Mouse (Mus musculus) forebrain, embryonic 15.5 days (tissue): ENCODE results near the gene Tex2. TPM values are rescaled to one million over a fixed set of nuclear protein-coding genes. Genes with fewer than 3 reads are reported as not detected.

ENCODE experiments used
- ATAC-seq: fragments of 200-750 bp; cut with Nextera tagmentation; replicated peaks from 2 replicates; pipeline ENCODE4 v1.8.0; 2017; ENCODE audit warnings: mild to moderate bottlenecking, moderate TSS enrichment, moderate library complexity
- H3K27ac ChIP-seq: fragments of 300-500 bp; sonication (generic); replicated peaks from 2 replicates; pipeline ENCODE4 v1.5.1; 2015; ENCODE audit warnings: mild to moderate bottlenecking, inconsistent platforms
- H3K27me3 ChIP-seq: fragments of 300-500 bp; sonication (generic); 2 replicates; pipeline ENCODE4 v1.6.1; 2015; ENCODE audit warnings: inconsistent platforms
- H3K36me3 ChIP-seq: fragments of 300-500 bp; sonication (generic); 2 replicates; pipeline ENCODE4 v1.6.1; 2015; ENCODE audit warnings: mild to moderate bottlenecking, inconsistent platforms
- H3K4me1 ChIP-seq: fragments of 300-500 bp; sonication (generic); 2 replicates; pipeline ENCODE4 v1.6.1; 2015; ENCODE audit warnings: inconsistent platforms
- H3K4me2 ChIP-seq: fragments of 300-500 bp; sonication (generic); replicated peaks from 2 replicates; pipeline ENCODE4 v1.6.1; 2015; ENCODE audit warnings: mild to moderate bottlenecking, inconsistent platforms
- H3K4me3 ChIP-seq: fragments of 300-500 bp; sonication (generic); 2 replicates; pipeline ENCODE4 v1.5.1; 2015; ENCODE audit warnings: mild to moderate bottlenecking, inconsistent platforms
- H3K9ac ChIP-seq: fragments of 300-500 bp; sonication (generic); replicated peaks from 2 replicates; pipeline ENCODE4 v1.6.1; 2015; ENCODE audit warnings: mild to moderate bottlenecking, inconsistent platforms
- H3K9me3 ChIP-seq: fragments of 300-500 bp; sonication (generic); 2 replicates; pipeline ENCODE4 v1.6.1; 2016; ENCODE audit warnings: inconsistent platforms
- WGBS: fragments of 180-500 bp; shearing (Covaris S2); methylation state at CpG from one replicate; pipeline ENCODE4 v1.1.7; 2015; ENCODE audit warnings: mixed read lengths; 5-methylcytosine and 5-hydroxymethylcytosine counted together
- polyA plus RNA-seq: library from polyadenylated mRNA; unstranded; fragments of >200 nt; fragmentation: Nextera tagmentation; extraction: Ambion mirVana; gene quantifications from 2 replicates; pipeline ENCODE4 v1.2.1, GENCODE M21; 2015

Tex2 gene
- polyA plus RNA-seq, 1 experiment from 2014 or later, result 15.2 TPM

GRCm38 (mm10) chr11:106529786-106530185 lies 83.4 kb downstream of the Tex2 start:
- H3K9ac ChIP-seq, result no peak overlapping the region
- no peaks in the 10 kb centered on the region for H3K27me3 ChIP-seq
- H3K9me3 ChIP-seq, result no peaks in the 10 kb centered on the region
- 85% methylated on average over 5 of the region's 5 CpGs for WGBS
- no peaks in the 10 kb centered on the region for H3K4me1 ChIP-seq
- no peak overlapping the region for H3K27ac ChIP-seq
- H3K4me2 ChIP-seq, result no peak overlapping the region
- no peak overlapping the region for H3K4me3 ChIP-seq
- no peak for ATAC-seq
- peaks cover 6% of the 10 kb centered on the region; the same call in 1 of the 2 replicates for H3K36me3 ChIP-seq

GRCm38 (mm10) chr11:106529113-106529512 lies 84.1 kb downstream of the Tex2 start:
- Histone ChIP-seq H3K9me3 (no peaks in the 10 kb centered on the region), H3K27ac (no peak overlapping the region), H3K4me2 (no peak overlapping the region), H3K9ac (no peak overlapping the region), H3K4me1 (no peaks in the 10 kb centered on the region), H3K36me3 (peaks cover 6% of the 10 kb centered on the region; the same call in 1 of the 2 replicates), H3K4me3 (no peak overlapping the region), H3K27me3 (no peaks in the 10 kb centered on the region)
- WGBS, result 64% methylated on average over 4 of the region's 4 CpGs
- no peak for ATAC-seq

GRCm38 (mm10) chr11:106527926-106528325 lies 85.3 kb downstream of the Tex2 start:
- Histone ChIP-seq H3K4me1 (no peaks in the 10 kb centered on the region), H3K36me3 (peaks cover 6% of the 10 kb centered on the region; the same call in 1 of the 2 replicates), H3K27me3 (no peaks in the 10 kb centered on the region), H3K4me2 (no peak overlapping the region), H3K4me3 (no peak overlapping the region), H3K9me3 (no peaks in the 10 kb centered on the region), H3K27ac (no peak overlapping the region), H3K9ac (no peak overlapping the region)
- no peak for ATAC-seq
- 25% methylated on average over 1 of the region's 1 CpGs for WGBS

GRCm38 (mm10) chr11:106527147-106527821 lies 85.9 kb downstream of the Tex2 start:
- H3K4me3 ChIP-seq, result no peak overlapping the region
- H3K27me3 ChIP-seq, result no peaks in the 10 kb centered on the region
- no peak overlapping the region for H3K27ac ChIP-seq
- H3K36me3 ChIP-seq, result peaks cover 6% of the 10 kb centered on the region; the same call in 1 of the 2 replicates
- no peak overlapping the region for H3K4me2 ChIP-seq
- H3K4me1 ChIP-seq, result no peaks in the 10 kb centered on the region
- H3K9ac ChIP-seq, result no peak overlapping the region
- 42% methylated on average over 10 of the region's 10 CpGs for WGBS
- no peaks in the 10 kb centered on the region for H3K9me3 ChIP-seq
- no peak for ATAC-seq

GRCm38 (mm10) chr11:106522538-106522937 lies 90.7 kb downstream of the Tex2 start:
- Histone ChIP-seq H3K27ac (no peak overlapping the region), H3K9ac (no peak overlapping the region), H3K27me3 (no peaks in the 10 kb centered on the region), H3K4me2 (no peak overlapping the region), H3K9me3 (no peaks in the 10 kb centered on the region), H3K36me3 (no peaks in the 10 kb centered on the region), H3K4me3 (no peak overlapping the region), H3K4me1 (peaks cover 11% of the 10 kb centered on the region; the same call in 1 of the 2 replicates)
- no peak for ATAC-seq
- WGBS, result 40% methylated on average over 3 of the region's 3 CpGs

- Histone ChIP-seq H3K36me3 (no peaks in the 10 kb centered on the region), H3K27ac (no peak overlapping the region), H3K27me3 (no peaks in the 10 kb centered on the region), H3K9me3 (no peaks in the 10 kb centered on the region), H3K4me3 (no peak overlapping the region), H3K4me2 (no peak overlapping the region), H3K9ac (no peak overlapping the region), H3K4me1 (peaks cover 11% of the 10 kb centered on the region; the same call in 1 of the 2 replicates)
- WGBS, result 36% methylated on average over 4 of the region's 4 CpGs
- no peak for ATAC-seq
Observed at GRCm38 (mm10) chr11:106521612-106522011, 91.6 kb downstream of the Tex2 start.

GRCm38 (mm10) chr11:106520404-106520803 lies 92.8 kb downstream of the Tex2 start:
- no peak overlapping the region for H3K9ac ChIP-seq
- H3K27ac ChIP-seq, result no peak overlapping the region
- H3K27me3 ChIP-seq, result no peaks in the 10 kb centered on the region
- H3K36me3 ChIP-seq, result no peaks in the 10 kb centered on the region
- WGBS, result 17% methylated on average over 3 of the region's 3 CpGs
- H3K9me3 ChIP-seq, result no peaks in the 10 kb centered on the region
- no peak overlapping the region for H3K4me3 ChIP-seq
- no peak overlapping the region for H3K4me2 ChIP-seq
- peaks cover 11% of the 10 kb centered on the region; the same call in 1 of the 2 replicates for H3K4me1 ChIP-seq
- no peak for ATAC-seq

GRCm38 (mm10) chr11:106519519-106519918 lies 93.7 kb downstream of the Tex2 start:
- Histone ChIP-seq H3K27me3 (no peaks in the 10 kb centered on the region), H3K4me1 (peaks cover 11% of the 10 kb centered on the region; the same call in 1 of the 2 replicates), H3K4me2 (no peak overlapping the region), H3K9ac (no peak overlapping the region), H3K27ac (no peak overlapping the region), H3K36me3 (no peaks in the 10 kb centered on the region), H3K9me3 (no peaks in the 10 kb centered on the region), H3K4me3 (no peak overlapping the region)
- WGBS, result 48% methylated on average over 4 of the region's 4 CpGs
- ATAC-seq, result no peak

- Histone ChIP-seq H3K27me3 (no peaks in the 10 kb centered on the region), H3K4me1 (peaks cover 11% of the 10 kb centered on the region; the same call in 1 of the 2 replicates), H3K27ac (no peak overlapping the region), H3K4me3 (no peak overlapping the region), H3K9ac (no peak overlapping the region), H3K9me3 (no peaks in the 10 kb centered on the region), H3K4me2 (no peak overlapping the region), H3K36me3 (no peaks in the 10 kb centered on the region)
- no peak for ATAC-seq
- WGBS, result 46% methylated on average over 4 of the region's 4 CpGs
Observed at GRCm38 (mm10) chr11:106518391-106518790, 94.8 kb downstream of the Tex2 start.

- ATAC-seq, result no peak
- no peak overlapping the region for H3K4me2 ChIP-seq
- 75% methylated on average over 16 of the region's 16 CpGs for WGBS
- H3K9me3 ChIP-seq, result no peaks in the 10 kb centered on the region
- H3K9ac ChIP-seq, result no peak overlapping the region
- H3K27me3 ChIP-seq, result no peaks in the 10 kb centered on the region
- H3K4me3 ChIP-seq, result no peak overlapping the region
- H3K36me3 ChIP-seq, result peaks cover 8% of the 10 kb centered on the region; the same call in 1 of the 2 replicates
- no peak overlapping the region for H3K27ac ChIP-seq
- peaks cover 2% of the 10 kb centered on the region; the same call in 1 of the 2 replicates for H3K4me1 ChIP-seq
Observed at GRCm38 (mm10) chr11:106515079-106515745, 98.0 kb downstream of the Tex2 start.

GRCm38 (mm10) chr11:106514446-106514845 lies 98.8 kb downstream of the Tex2 start:
- 65% methylated on average over 5 of the region's 5 CpGs for WGBS
- H3K36me3 ChIP-seq, result peaks cover 12% of the 10 kb centered on the region; the same call in 1 of the 2 replicates
- no peak overlapping the region for H3K4me3 ChIP-seq
- H3K4me1 ChIP-seq, result no peaks in the 10 kb centered on the region
- no peaks in the 10 kb centered on the region for H3K27me3 ChIP-seq
- no peak for ATAC-seq
- H3K9ac ChIP-seq, result no peak overlapping the region
- H3K9me3 ChIP-seq, result no peaks in the 10 kb centered on the region
- no peak overlapping the region for H3K27ac ChIP-seq
- H3K4me2 ChIP-seq, result no peak overlapping the region

GRCm38 (mm10) chr11:106513166-106513565 lies 100.1 kb downstream of the Tex2 start:
- no peak for ATAC-seq
- WGBS, result 41% methylated on average over 2 of the region's 2 CpGs
- Histone ChIP-seq H3K4me2 (no peak overlapping the region), H3K4me3 (no peak overlapping the region), H3K9me3 (no peaks in the 10 kb centered on the region), H3K4me1 (no peaks in the 10 kb centered on the region), H3K36me3 (peaks cover 21% of the 10 kb centered on the region; the same call in 1 of the 2 replicates), H3K9ac (0 out of 2 replicates have a peak overlapping the region, but pooled peaks have one; percentile 15), H3K27me3 (no peaks in the 10 kb centered on the region), H3K27ac (no peak overlapping the region)
